Mouse (Mus musculus): Measurements from ENCODE around the gene Setd2. TPM values are rescaled to one million over a fixed set of nuclear protein-coding genes. Genes with fewer than 3 reads are reported as not detected.

The Setd2 gene
- polyA plus RNA-seq, 1 experiment: 1.1 TPM

DNA sequence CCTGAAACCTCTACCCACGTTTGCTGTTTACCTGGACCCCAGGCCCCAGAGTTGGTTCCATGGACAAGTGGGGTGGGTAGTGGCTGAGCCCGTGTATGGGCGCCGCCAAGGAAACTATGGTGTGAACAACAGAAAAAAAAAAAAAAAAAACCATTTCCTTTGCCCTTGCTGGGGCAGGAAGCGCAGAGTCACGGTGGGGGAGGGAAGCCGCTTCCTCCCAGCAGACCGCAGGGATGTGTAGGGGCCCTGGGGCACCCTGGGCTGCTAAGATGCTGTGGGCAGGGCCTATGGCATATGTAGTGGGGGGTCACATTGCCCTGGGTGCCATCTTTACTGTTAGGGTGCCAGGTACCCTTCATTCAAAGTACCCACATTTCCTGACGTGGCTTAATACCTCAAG lies 112.8 kb downstream of the Setd2 start:
- no peak for TF ChIP-seq TAL1 (IDR thresholded peaks at IDR 0.05; ENCODE audit: low read length)
- TF ChIP-seq GATA1 (IDR thresholded peaks at IDR 0.05; ENCODE audit: low read length): no peak
- Histone ChIP-seq H3K4me1 (ENCODE audit: control insufficient read depth) (peaks cover 9% of the 10 kb centered on the region), H3K4me3 (replicated peaks) (no peak overlapping the region), H3K36me3 (ENCODE audit: control insufficient read depth) (no peaks in the 10 kb centered on the region), H3K27me3 (ENCODE audit: control insufficient read depth) (peaks cover under 1% of the 10 kb centered on the region), H3K9me3 (ENCODE audit: control insufficient read depth, low read length) (no peaks in the 10 kb centered on the region)

DNA sequence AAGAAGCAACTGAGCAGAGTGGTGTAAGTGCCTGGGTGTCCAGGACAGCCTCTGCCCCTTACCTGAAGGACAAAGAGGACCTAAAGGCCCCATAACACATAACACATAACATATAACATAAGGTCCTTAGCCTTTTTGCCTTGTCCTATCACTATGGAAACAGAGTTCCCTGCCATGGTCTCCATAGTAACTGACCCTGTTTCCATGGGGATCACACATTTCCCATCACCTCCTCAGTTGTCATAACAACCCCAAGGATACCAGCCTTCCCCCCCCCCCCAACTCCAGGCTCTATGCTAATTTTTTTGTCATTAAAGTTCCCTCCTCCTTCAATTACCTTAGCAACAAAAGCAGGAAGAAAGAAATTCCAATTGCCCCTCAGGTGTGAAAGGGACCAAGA lies 117.4 kb downstream of the Setd2 start:
- Histone ChIP-seq H3K4me1 (ENCODE audit: control insufficient read depth) (peaks cover 36% of the 10 kb centered on the region), H3K27me3 (ENCODE audit: control insufficient read depth) (peaks cover 37% of the 10 kb centered on the region), H3K4me3 (replicated peaks) (no peak overlapping the region), H3K36me3 (ENCODE audit: control insufficient read depth) (no peaks in the 10 kb centered on the region), H3K9me3 (ENCODE audit: control insufficient read depth, low read length) (no peaks in the 10 kb centered on the region)
- TF ChIP-seq TAL1 (IDR thresholded peaks at IDR 0.05; ENCODE audit: low read length): no peak
- TF ChIP-seq GATA1 (IDR thresholded peaks at IDR 0.05; ENCODE audit: low read length): no peak

DNA sequence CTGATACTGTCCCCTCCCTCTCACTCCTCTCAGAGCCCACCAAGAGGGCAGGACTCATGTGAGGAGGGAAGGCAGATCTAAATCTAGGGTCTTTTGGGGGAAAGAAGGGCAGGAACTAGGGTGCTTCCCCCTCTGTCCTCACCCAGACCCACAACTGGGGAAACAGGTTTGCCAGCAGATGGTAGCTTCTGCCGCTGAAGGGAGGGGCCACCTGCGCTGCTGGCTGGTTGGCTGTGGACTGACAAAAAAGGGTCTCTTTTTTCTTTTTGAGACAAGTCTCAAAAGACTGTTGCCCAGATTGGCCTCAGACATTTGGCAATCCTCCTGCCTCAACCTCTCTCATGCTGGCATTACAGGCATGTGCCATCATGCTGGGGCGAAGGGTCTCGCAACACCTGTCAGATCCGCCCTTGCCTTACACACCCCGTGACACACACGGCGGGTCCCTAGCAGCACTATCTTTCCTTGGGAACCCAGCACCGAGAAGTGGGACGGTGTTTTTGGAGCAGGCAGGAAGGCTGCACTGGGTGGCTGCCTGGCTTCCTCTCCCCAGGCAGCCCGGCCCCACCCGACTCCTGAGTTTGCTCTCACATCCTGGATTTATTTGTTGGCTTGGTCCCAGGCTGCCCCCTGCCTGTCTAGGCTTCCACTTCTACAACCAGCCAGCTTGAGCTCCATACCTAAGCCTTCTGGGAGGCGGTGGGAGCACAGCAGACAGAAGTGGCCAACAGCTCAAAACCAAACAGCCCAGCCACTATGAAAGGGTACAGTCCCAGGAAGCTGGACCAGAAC lies 119.7 kb downstream of the Setd2 start:
- Histone ChIP-seq H3K9me3 (ENCODE audit: control insufficient read depth, low read length) (no peaks in the 10 kb centered on the region), H3K4me3 (replicated peaks) (no peak overlapping the region), H3K27me3 (ENCODE audit: control insufficient read depth) (peaks cover 37% of the 10 kb centered on the region), H3K4me1 (ENCODE audit: control insufficient read depth) (peaks cover 42% of the 10 kb centered on the region), H3K36me3 (ENCODE audit: control insufficient read depth) (no peaks in the 10 kb centered on the region)
- TF ChIP-seq GATA1 (IDR thresholded peaks at IDR 0.05; ENCODE audit: low read length) (no peak), TAL1 (IDR thresholded peaks at IDR 0.05; ENCODE audit: low read length) (no peak)

DNA sequence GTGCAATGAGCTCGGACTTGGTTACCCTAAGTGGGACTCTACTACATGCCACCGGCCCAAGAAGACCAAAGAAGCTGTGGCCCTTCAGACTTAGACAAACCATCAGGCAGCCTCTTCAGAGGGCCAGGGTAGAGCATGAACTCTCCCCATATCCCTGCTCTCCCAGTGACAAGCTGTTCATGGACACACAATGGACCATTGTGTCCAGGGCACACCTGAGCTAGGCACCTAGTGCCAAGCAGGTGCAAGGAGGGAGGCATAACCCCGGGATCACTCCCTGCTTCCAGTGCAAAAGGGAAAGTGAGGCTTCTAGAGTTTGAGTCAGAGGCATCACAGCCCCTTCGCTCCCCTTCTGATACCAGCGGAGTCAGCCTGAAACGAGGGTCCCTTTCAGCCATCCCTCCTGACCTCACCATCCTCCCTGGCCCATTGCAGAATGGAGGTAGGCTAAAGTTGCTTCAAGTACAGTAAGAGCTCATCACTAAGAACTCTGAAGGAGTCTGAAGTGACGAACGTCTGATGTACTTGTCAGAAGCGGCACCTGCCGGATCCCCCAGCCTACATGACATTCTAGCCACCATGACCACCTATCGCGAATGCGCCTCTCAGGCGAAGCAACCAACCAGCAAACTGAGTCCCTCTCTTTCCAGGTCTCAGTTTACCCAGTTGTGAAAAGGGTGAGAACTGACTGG lies 120.7 kb downstream of the Setd2 start:
- H3K4me3 ChIP-seq (replicated peaks): peak overlapping the region; percentile 75
- H3K4me1 ChIP-seq (ENCODE audit: control insufficient read depth): peaks cover 52% of the 10 kb centered on the region
- no peaks in the 10 kb centered on the region for H3K9me3 ChIP-seq (ENCODE audit: control insufficient read depth, low read length)
- H3K27me3 ChIP-seq (ENCODE audit: control insufficient read depth): peaks cover 37% of the 10 kb centered on the region
- peaks cover 4% of the 10 kb centered on the region for H3K36me3 ChIP-seq (ENCODE audit: control insufficient read depth)
- no peak for TF ChIP-seq GATA1 (IDR thresholded peaks at IDR 0.05; ENCODE audit: low read length)
- no peak for TF ChIP-seq TAL1 (IDR thresholded peaks at IDR 0.05; ENCODE audit: low read length)

DNA sequence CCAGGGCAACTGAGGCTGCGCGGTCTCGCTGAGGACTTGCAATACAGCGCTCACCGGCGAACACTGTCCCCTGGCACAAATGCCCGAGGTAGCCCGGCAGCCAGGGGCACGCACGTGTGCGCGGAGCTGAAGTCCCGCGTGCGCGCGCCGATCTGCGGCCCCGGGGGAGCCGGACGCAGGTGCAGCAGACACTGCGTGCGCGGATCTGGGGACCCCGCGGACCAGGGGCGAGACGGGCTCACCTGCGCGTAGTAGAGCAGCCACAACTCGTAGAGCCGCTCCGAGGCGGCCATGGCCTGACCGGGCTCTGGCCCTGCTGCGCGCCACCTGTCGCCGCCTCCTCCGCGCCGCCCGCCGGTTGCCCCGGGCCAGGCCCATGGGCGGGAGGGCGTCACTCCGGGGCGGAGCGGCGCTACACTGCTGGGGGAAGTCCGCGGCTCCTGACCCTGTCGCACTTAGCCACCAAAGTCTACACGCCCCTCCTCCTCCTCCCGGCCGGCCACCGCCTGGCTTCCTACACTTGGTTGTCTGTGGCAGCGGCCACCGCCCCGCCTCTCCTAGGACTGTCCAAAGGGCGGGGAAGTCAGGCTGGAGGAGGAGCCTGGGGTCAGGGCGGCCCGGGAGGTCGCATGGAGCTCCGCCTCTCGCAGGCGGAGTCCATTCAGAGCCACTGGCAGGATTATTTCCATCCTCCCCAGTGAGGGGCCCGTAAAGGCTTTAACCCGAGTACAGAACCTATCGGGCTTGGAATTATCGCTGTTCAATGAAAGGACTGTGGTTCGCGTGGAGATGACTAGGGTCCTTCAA lies 121.5 kb downstream of the Setd2 start, which contains the start of gene Nbeal2:
Gene Nbeal2 (minus strand): TSS at position 507 of the 807 bp plus-strand sequence.
- H3K27me3 ChIP-seq (ENCODE audit: control insufficient read depth): peaks cover 37% of the 10 kb centered on the region
- peak within 1 kb of the TSS; percentile 75 for H3K4me3 ChIP-seq (replicated peaks)
- peaks cover 4% of the 10 kb centered on the region for H3K36me3 ChIP-seq (ENCODE audit: control insufficient read depth)
- H3K9me3 ChIP-seq (ENCODE audit: control insufficient read depth, low read length): no peaks in the 10 kb centered on the region
- peaks cover 56% of the 10 kb centered on the region for H3K4me1 ChIP-seq (ENCODE audit: control insufficient read depth)
- no peak for TF ChIP-seq GATA1 (IDR thresholded peaks at IDR 0.05; ENCODE audit: low read length)
- no peak for TF ChIP-seq TAL1 (IDR thresholded peaks at IDR 0.05; ENCODE audit: low read length)

DNA sequence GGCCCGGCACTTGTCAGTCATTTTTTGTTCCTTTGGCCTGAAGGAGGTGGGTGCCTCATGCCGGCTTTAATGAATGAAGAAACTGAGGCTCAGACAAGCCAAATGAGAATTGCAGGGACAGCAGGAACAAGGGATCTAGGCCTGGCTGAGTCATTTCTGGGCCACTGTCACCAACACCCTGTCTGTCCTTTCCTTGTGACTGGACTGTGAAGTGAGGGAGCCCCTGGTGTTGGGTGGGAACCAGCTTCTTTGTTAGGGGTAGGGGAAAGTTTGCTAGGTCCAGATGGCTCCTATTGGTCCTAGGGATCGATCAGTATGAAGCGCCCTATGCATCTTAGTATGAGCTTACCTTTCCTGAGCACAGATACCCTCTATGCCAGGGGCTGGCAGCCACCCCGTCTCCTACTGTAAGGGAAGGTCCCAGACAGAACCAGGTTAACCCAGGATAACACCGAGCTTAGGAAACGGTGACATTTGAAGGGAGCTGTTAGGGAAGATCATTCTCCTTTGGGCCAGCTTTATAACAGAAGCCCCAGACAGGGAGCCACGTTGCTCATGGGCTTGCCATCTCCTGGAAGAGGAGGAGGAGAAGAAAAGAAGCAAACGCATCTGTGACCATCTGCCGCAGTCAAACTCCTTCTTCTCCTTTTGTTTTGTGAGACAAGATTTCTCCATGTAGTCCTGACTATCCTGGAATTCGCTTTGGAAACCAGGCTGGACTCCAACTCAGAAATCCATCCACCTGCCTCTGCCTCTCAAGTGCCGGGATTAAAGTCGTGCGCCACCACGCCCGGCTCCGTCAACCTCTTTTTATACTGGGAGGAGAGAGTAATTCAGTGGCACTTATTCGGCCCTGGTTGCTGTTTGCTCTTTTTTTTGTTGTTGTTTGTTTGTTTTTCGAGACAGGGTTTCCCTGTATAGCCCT lies 122.6 kb downstream of the Setd2 start:
- no peak for TF ChIP-seq GATA1 (IDR thresholded peaks at IDR 0.05; ENCODE audit: low read length)
- TF ChIP-seq TAL1 (IDR thresholded peaks at IDR 0.05; ENCODE audit: low read length): no peak
- peaks cover 37% of the 10 kb centered on the region for H3K27me3 ChIP-seq (ENCODE audit: control insufficient read depth)
- H3K36me3 ChIP-seq (ENCODE audit: control insufficient read depth): peaks cover 14% of the 10 kb centered on the region
- peak overlapping the region; percentile 75 for H3K4me3 ChIP-seq (replicated peaks)
- peaks cover 66% of the 10 kb centered on the region for H3K4me1 ChIP-seq (ENCODE audit: control insufficient read depth)
- H3K9me3 ChIP-seq (ENCODE audit: control insufficient read depth, low read length): no peaks in the 10 kb centered on the region

DNA sequence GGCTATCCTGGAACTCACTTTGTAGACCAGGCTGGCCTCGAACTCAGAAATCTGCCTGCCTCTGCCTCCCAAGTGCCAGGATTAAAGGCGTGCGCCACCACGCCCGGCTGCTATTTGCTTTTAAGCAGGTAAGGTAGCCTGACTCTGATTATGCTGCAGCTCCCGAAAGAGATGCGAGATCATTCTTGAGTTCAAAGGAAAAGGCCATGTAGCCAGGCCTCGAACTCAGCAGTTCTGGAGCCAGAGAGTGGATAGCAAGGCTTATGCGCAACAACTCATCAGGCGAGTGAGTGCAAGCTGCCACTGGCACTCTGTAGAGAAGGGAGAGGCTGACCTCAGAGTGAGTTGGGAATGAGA lies 123.2 kb downstream of the Setd2 start:
- peak overlapping the region; percentile 68 for H3K4me3 ChIP-seq (replicated peaks)
- H3K36me3 ChIP-seq (ENCODE audit: control insufficient read depth): peaks cover 14% of the 10 kb centered on the region
- no peaks in the 10 kb centered on the region for H3K9me3 ChIP-seq (ENCODE audit: control insufficient read depth, low read length)
- H3K27me3 ChIP-seq (ENCODE audit: control insufficient read depth): peaks cover 34% of the 10 kb centered on the region
- TF ChIP-seq GATA1 (IDR thresholded peaks at IDR 0.05; ENCODE audit: low read length): no peak
- peaks cover 71% of the 10 kb centered on the region for H3K4me1 ChIP-seq (ENCODE audit: control insufficient read depth)

Data from erythroblast, embryonic 14.5 days (primary cell).